Mouse (Mus musculus): ENCODE measurements around the gene Pi4k2a.

- TF ChIP-seq CTCF (IDR thresholded peaks at IDR 0.05; ENCODE audit: low read depth, low read length) (no peak), POLR2A (IDR thresholded peaks at IDR 0.05; ENCODE audit: borderline replicate concordance, low read depth, low read length) (no peak)
These were observed 11.7 kb upstream of the Pi4k2a start for GRCm38 (mm10) chr19:42078566-42078965.

Data from bone marrow macrophage, adult 2 months (primary cell).